Mouse (Mus musculus) heart, embryonic 10.5 days (tissue): ENCODE data around the gene Zfp507. TPM values are rescaled to one million over a fixed set of nuclear protein-coding genes. Genes with fewer than 3 reads are reported as not detected.

Source experiments
- DNase-seq: peaks from one replicate; pipeline ENCODE4 v3.0.0-alpha.2; 2017; ENCODE audit warnings: low spot score
- H3K27ac ChIP-seq: fragments of 300-500 bp; sonication (generic); 2 replicates; pipeline ENCODE4 v1.5.1; 2016; ENCODE audit warnings: mild to moderate bottlenecking
- H3K27me3 ChIP-seq: fragments of 300-500 bp; sonication (generic); 2 replicates; pipeline ENCODE4 v1.6.1; 2016; ENCODE audit warnings: mild to moderate bottlenecking; ENCODE audit not compliant: poor library complexity, insufficient read depth, severe bottlenecking
- H3K36me3 ChIP-seq: fragments of 300-500 bp; sonication (generic); 2 replicates; pipeline ENCODE4 v1.6.1; 2016; ENCODE audit warnings: mild to moderate bottlenecking, moderate library complexity
- H3K4me1 ChIP-seq: fragments of 300-500 bp; sonication (generic); 2 replicates; pipeline ENCODE4 v1.6.1; 2016; ENCODE audit warnings: mild to moderate bottlenecking
- H3K4me3 ChIP-seq: fragments of 300-500 bp; sonication (generic); 2 replicates; pipeline ENCODE4 v1.5.1; 2016; ENCODE audit warnings: mild to moderate bottlenecking, moderate library complexity
- H3K9me3 ChIP-seq: fragments of 300-500 bp; sonication (generic); 2 replicates; pipeline ENCODE4 v1.6.1; 2016; ENCODE audit warnings: mild to moderate bottlenecking, moderate library complexity
- WGBS: fragments of 180-500 bp; shearing (Covaris S2); methylation state at CpG from one replicate; pipeline ENCODE4 v1.1.7; 2016; 5-methylcytosine and 5-hydroxymethylcytosine counted together
- polyA plus RNA-seq: library from polyadenylated mRNA; unstranded; fragments of >200 nt; fragmentation: Nextera tagmentation; extraction: Ambion mirVana; gene quantifications from 2 replicates; pipeline ENCODE4 v1.2.1, GENCODE M21; 2016

Zfp507 gene
- polyA plus RNA-seq, 1 experiment from 2014 or later, result 15.9 TPM

DNA sequence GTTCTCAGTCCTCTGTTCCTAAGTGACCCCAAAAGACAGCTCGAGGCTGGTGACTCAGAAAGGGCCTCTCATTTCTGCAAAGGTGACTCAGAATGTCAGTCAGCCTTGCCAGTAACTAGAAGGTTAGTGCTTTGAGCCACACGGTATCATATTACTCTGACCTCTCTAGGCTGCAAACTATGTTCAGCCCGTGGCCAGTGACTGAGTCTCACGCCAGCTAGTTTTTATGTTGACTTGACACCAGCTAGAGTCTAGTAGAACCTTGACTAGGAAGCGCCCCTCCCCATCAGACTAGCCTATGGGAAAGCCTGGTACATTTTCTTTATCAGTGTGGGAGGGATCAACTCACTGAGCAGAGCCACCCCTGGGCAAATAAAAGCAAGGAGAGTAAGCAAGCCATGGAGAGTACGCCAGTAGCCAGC is 57.5 kb downstream of the Zfp507 start:
- peaks cover 57% of the 10 kb centered on the region for H3K36me3 ChIP-seq
- H3K9me3 ChIP-seq, result no peaks in the 10 kb centered on the region
- no peak overlapping the region for H3K27ac ChIP-seq
- 59% methylated on average over 6 of the region's 6 CpGs for WGBS
- H3K4me3 ChIP-seq, result no peak overlapping the region
- DNase-seq, result no peak
- no peaks in the 10 kb centered on the region for H3K27me3 ChIP-seq
- 0 out of 2 replicates have a peak, but pooled peaks cover 2% of the 10 kb centered on the region for H3K4me1 ChIP-seq

DNA sequence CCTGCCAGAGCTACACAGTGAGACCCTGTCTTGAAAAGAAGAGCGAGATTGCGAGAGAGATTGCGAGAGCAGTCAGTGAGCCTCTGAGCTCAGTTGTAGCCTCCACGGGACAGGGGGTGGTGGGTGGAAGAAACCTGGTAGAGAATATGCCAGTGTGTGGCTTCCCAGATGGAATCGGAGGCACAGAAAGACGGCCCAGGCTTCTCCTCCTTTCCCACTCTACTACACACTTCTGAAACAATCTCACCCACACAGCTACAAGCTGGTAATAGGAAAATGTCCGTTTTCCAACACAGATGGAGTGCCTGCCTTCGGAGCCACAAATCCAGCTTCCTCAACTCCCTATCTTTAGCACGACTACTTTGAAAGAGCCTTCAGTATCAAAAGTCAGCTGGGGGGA is 58.0 kb downstream of the Zfp507 start:
- H3K27ac ChIP-seq, result no peak overlapping the region
- 0 out of 2 replicates have a peak, but pooled peaks cover 2% of the 10 kb centered on the region for H3K4me1 ChIP-seq
- no peaks in the 10 kb centered on the region for H3K27me3 ChIP-seq
- peaks cover 52% of the 10 kb centered on the region for H3K36me3 ChIP-seq
- no peaks in the 10 kb centered on the region for H3K9me3 ChIP-seq
- H3K4me3 ChIP-seq, result no peak overlapping the region
- no peak for DNase-seq
- WGBS, result 84% methylated on average over 9 of the region's 9 CpGs

DNA sequence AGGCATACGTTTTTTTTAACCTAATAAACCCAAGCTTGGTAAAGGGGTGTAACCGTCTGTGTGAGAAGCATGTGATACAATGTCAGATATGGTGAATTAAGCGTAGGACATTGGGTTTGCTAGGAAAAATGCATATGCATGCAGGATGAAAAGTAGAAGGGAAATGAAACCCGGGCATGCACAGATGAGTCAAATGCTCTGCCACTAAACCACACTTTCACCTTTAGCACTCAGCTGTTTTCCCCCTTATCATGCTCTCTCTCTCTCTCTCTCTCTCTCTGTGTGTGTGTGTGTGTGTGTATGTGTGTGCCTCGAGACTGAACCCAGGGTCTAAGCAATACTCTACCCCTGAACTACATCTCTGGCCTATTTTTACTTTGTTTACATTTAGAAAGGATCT is 60.5 kb downstream of the Zfp507 start:
- 71% methylated on average over 5 of the region's 5 CpGs for WGBS
- peaks cover 46% of the 10 kb centered on the region for H3K36me3 ChIP-seq

DNA sequence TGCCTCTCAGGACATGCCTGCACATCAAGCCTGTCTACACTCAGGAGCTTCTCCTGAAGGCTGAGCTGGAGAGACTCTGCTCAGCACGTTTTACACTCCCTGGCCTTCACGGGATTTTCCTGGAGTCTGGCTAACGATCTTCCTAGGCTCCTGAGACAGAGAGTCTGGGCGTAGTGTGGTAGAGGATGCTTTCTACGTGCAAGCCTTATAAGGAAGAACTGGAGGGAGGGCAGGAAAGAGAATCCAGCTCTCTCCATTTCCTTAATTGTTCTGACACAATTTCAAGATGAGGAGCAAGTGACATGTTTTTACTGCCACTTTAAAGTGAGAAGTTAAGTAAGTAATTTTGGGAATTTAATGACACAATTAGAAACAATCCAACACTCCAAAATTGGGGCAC is 60.9 kb downstream of the Zfp507 start:
- no peak overlapping the region for H3K4me3 ChIP-seq
- peaks cover 42% of the 10 kb centered on the region for H3K36me3 ChIP-seq
- H3K27me3 ChIP-seq, result no peaks in the 10 kb centered on the region
- H3K27ac ChIP-seq, result no peak overlapping the region
- 0 out of 2 replicates have a peak, but pooled peaks cover 2% of the 10 kb centered on the region for H3K4me1 ChIP-seq
- DNase-seq, result no peak
- 50% methylated on average over 5 of the region's 5 CpGs for WGBS
- H3K9me3 ChIP-seq, result no peaks in the 10 kb centered on the region

More for the DNA sequence above, 60.5 kb downstream of the Zfp507 start:
- Histone ChIP-seq H3K4me3 (no peak overlapping the region), H3K4me1 (0 out of 2 replicates have a peak, but pooled peaks cover 2% of the 10 kb centered on the region), H3K27ac (no peak overlapping the region), H3K27me3 (no peaks in the 10 kb centered on the region), H3K9me3 (no peaks in the 10 kb centered on the region)
- no peak for DNase-seq

DNA sequence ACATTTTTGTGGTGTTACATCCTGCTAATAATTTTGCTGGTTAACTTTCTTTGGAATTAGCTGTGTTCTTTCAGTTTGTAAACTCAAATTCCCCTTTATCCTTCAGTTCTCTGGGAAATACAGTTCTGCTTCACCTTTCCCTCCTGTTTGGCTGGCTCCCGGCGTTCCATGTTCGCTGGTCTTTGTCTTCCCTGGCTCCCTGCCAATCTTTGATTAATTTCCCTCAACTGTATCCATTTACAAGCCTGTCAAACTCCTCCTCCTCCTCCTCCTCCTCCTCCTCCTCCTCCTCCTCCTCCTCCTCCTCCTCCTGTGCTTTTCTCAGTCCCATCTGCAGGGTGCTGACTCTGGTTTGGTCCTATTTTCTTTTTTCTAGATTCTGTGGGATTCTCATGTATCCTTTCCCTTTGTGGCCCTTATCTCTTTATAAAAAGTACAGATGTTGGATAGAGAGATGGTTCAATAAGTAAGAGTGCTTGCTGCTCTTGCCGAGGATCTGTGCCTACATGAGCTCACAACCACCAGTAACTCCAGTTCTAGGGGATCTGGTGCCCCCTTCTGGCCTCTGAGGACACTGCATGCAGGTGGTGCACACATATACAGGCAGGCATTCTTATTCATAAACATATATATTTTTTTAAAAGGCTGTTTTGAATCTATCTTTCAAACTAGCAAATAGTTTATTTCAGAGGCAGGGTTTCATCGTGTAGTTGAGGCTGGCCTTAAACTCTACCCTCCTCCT is 62.1 kb downstream of the Zfp507 start:
- H3K36me3 ChIP-seq, result peaks cover 30% of the 10 kb centered on the region
- WGBS, result 87% methylated on average over 5 of the region's 5 CpGs
- DNase-seq, result no peak

DNA sequence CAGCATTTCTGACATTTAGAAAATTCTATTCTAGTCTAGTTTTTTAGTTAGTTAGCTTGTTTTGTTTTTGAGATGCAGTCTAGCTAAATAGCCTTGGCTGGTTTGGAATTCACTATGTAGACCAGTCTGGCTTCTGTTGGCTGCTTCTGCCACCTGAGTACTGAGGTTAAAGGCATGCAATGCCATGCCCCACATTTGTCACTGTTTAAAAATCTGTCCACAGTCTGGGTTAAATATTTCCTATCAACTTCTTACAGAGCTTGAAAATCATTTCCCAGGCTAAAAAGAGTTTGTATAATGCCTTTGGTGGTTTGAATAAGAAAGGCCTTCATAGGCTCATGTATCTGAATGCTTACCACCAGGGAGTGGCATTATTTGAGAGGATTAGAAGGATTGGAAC is 63.9 kb downstream of the Zfp507 start:
- no peaks in the 10 kb centered on the region for H3K9me3 ChIP-seq
- no peaks in the 10 kb centered on the region for H3K27me3 ChIP-seq
- H3K4me3 ChIP-seq, result no peak overlapping the region
- no peak for DNase-seq
- no peak overlapping the region for H3K27ac ChIP-seq
- H3K4me1 ChIP-seq, result no peaks in the 10 kb centered on the region
- peaks cover 36% of the 10 kb centered on the region for H3K36me3 ChIP-seq

More for the DNA sequence above, 62.1 kb downstream of the Zfp507 start:
- H3K27me3 ChIP-seq, result no peaks in the 10 kb centered on the region
- 0 out of 2 replicates have a peak, but pooled peaks cover 2% of the 10 kb centered on the region for H3K4me1 ChIP-seq
- H3K27ac ChIP-seq, result no peak overlapping the region
- no peak overlapping the region for H3K4me3 ChIP-seq
- no peaks in the 10 kb centered on the region for H3K9me3 ChIP-seq

DNA sequence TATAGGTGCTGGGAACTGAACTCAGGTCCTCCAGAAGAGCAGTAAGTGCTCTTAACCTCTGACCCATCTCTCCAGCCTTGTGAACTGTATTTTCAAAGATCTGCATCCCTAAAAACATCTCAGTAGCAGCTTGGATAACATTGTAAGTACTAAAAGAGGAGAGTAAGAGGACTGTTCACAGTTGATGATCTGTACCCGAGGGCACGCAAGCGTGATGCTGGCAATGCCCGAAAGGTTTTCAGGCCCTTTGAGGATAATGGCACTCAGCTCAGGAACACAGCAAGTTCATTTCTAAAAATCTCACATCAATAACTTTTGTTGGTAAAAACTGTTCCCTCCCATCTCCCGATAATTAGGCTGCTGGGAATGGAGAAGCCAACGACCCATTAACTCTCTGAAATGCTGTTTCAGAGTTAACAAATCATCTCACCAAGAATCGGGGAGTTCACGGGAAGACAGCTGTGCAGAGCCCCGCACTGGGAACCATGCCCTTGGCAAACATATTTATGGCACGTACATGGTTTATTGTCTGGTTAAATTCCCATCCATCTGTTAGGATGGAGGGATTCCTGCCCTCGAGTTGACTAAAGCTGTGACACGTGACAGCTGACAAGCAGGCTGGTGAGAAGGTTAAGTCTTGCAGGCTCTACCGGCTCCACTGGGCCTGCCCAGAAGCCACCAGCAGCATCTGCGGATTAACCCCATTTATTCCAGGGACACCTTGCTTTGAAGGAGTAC is 69.3 kb downstream of the Zfp507 start:
- Histone ChIP-seq H3K4me3 (no peak overlapping the region), H3K27ac (no peak overlapping the region), H3K27me3 (no peaks in the 10 kb centered on the region), H3K36me3 (peaks cover 28% of the 10 kb centered on the region), H3K4me1 (no peaks in the 10 kb centered on the region), H3K9me3 (no peaks in the 10 kb centered on the region)
- WGBS, result 84% methylated on average over 14 of the region's 14 CpGs
- no peak for DNase-seq

DNA sequence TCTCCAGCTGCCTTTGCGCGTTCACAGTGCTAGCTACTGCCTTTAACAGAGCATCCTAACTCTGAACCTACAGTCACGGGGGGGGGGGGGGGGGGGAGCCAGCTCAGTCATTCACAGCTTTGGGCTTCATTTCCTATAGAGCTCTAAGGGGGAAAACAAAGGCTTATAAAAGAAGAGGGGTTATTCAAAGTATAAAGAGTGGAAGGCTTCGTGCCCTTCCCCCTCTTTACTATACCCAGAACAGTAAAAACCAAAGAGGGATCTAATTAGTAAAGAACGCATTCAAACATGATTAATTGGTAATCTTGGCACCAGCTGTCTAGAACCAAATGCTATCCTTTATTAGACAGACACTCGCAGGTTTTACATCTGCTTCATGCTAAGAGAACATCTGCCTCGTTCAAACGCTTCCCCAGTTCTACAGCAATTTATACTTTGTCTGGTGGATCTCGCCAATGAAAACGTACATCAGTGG is 70.2 kb downstream of the Zfp507 start:
- Histone ChIP-seq H3K4me3 (no peak overlapping the region), H3K9me3 (no peaks in the 10 kb centered on the region), H3K36me3 (peaks cover 25% of the 10 kb centered on the region), H3K27me3 (no peaks in the 10 kb centered on the region), H3K4me1 (no peaks in the 10 kb centered on the region), H3K27ac (no peak overlapping the region)
- 89% methylated on average over 10 of the region's 10 CpGs for WGBS
- DNase-seq, result no peak

DNA sequence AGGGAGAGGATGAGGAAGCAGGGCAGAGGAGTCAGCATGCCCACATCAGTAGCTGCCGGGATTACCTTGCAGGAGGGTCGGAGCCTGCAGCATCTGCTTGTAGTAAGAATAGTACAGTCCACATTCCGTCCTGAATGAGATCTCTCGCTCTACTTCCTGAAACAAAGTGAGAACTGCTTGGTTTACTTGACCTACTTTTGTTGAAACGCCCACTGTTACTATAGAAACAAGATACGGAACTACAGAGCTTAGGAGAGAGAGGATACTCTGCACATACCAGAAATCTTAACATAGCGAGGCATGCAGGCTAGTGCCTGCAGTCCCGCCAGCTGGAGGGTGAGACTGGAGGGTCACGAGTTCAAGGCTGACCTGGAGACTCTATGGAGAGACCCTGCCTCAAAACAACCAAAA is 73.2 kb downstream of the Zfp507 start:
- DNase-seq, result no peak
- Histone ChIP-seq H3K27me3 (no peaks in the 10 kb centered on the region), H3K9me3 (no peaks in the 10 kb centered on the region), H3K27ac (no peak overlapping the region), H3K36me3 (peaks cover 29% of the 10 kb centered on the region), H3K4me3 (no peak overlapping the region), H3K4me1 (no peaks in the 10 kb centered on the region)
- 64% methylated on average over 9 of the region's 9 CpGs for WGBS

DNA sequence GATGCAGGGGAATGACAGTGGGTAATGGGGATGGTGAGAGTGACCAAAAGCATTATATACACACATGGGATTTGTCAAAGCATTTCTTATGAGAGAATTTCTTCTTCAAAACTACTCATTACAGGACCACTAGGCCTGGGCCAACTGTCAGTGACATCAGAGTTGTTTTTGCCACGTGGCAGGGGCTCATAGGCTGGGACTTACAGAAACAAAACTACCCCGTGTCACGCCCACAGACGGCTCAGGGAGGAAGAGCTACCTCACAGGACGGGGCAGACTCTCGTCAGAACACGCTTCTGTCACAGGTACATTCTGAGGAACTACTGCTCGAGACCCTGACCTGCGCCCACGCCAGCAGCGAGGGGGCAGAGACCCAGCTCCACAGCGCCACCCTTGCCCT is 74.4 kb downstream of the Zfp507 start:
- H3K4me3 ChIP-seq, result no peak overlapping the region
- no peak overlapping the region for H3K27ac ChIP-seq
- no peaks in the 10 kb centered on the region for H3K9me3 ChIP-seq
- DNase-seq, result no peak
- WGBS, result 96% methylated on average over 12 of the region's 12 CpGs
- H3K4me1 ChIP-seq, result no peaks in the 10 kb centered on the region
- no peaks in the 10 kb centered on the region for H3K27me3 ChIP-seq
- H3K36me3 ChIP-seq, result peaks cover 33% of the 10 kb centered on the region

DNA sequence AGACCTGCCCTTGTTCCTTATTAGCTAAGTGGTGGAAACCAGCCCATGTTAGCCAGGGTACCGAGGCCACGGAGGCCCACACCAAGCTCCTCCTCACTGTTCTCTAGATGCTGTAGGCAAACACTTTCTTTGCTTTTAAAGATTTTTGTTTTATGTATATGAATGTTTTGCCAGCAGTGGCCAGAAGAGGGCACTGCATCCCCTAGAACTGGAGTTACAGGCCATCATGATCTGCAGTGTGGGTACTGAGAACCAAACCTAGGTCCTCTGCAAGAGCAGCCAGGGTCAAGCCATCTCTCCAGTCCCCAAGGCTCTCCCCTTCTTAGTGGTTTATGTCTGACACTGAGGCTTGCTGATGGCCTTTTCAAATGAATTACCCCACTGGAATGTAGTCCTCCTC is 79.8 kb downstream of the Zfp507 start:
- Histone ChIP-seq H3K36me3 (peaks cover 58% of the 10 kb centered on the region), H3K4me1 (no peaks in the 10 kb centered on the region), H3K4me3 (no peak overlapping the region), H3K27ac (no peak overlapping the region), H3K27me3 (no peaks in the 10 kb centered on the region), H3K9me3 (no peaks in the 10 kb centered on the region)
- DNase-seq, result no peak
- 92% methylated on average over 2 of the region's 2 CpGs for WGBS
